ENCODE assay signal across 28 mouse cellular contexts in genomic region chrX:37098681-37099080, GRCm38 (mm10). TPM values are rescaled to one million over a fixed set of nuclear protein-coding genes. Genes with fewer than 3 reads are reported as not detected.
A peak's percentile ranks its signal among the peaks of the same experiment; 100 is the strongest.
DNase-seq lines count a peak whose midpoint lies in the region; ATAC-seq and TF ChIP-seq lines count a peak whose summit lies in the region.
"Had no signal": no experiment of that assay in that cellular context is flagged by ENCODE, and none has a peak within 500 bp of the region (broad histone marks: within the 10 kb centered on the region; RNA-seq: fewer than 3 reads in every experiment).

No protein-coding gene starts in this region.

- no peak overlapping the region for H3K4me2 ChIP-seq in forebrain, embryonic 14.5 days (ENCODE audit: low read length)
- H3K4me2 ChIP-seq: embryonic facial prominence, embryonic 12.5 days; forebrain, embryonic 12.5 days; forebrain, embryonic 15.5 days had no signal

- no peaks in the 10 kb centered on the region for H3K27me3 ChIP-seq in forebrain, embryonic 14.5 days (replicated peaks; ENCODE audit: control insufficient read depth, insufficient read depth, low read length)
- H3K27me3 ChIP-seq: embryonic facial prominence, embryonic 12.5 days; forebrain, embryonic 12.5 days; forebrain, embryonic 15.5 days had no signal

- TF ChIP-seq POLR2A in embryonic fibroblast, embryonic 13.5 days (IDR thresholded peaks at IDR 0.05; ENCODE audit: low read depth, low read length) = no peak

- H3K9ac ChIP-seq in forebrain, embryonic 14.5 days (ENCODE audit: low read length) = no peak overlapping the region
- H3K9ac ChIP-seq: embryonic facial prominence, embryonic 12.5 days; forebrain, embryonic 12.5 days; forebrain, embryonic 15.5 days; forebrain, postnatal 0 days had no signal

- peak; percentile 37 for ATAC-seq in inflammation-experienced regulatory T-cells, adult 6 months
- no peak for ATAC-seq in forebrain, embryonic 14.5 days
- ATAC-seq: activated CD4-positive, CD25-positive, alpha-beta regulatory T cell, adult 4 months; forebrain, embryonic 15.5 days; forebrain, postnatal 0 days; Patski had no signal

- peak; percentile 75 for DNase-seq in 416B (ENCODE audit: low read depth)
- peak; percentile 68 for DNase-seq in MN1 (ENCODE audit: low spot score)
- no peak for DNase-seq in retina, embryonic 14.5 days (ENCODE audit: low spot score)
- DNase-seq in lung, adult 18-20 months = no peak
- no peak for DNase-seq in right cerebral cortex, postnatal 14 days
- DNase-seq in forebrain, embryonic 14.5 days (ENCODE audit: low spot score) = no peak
- DNase-seq: adrenal gland, adult 8-10 months; adrenal gland, postnatal 14 days; adrenal gland, postnatal 36 days; cerebellum, adult 11-12 months; cerebellum, adult 2 months; cerebellum, adult 9-10 months; cerebellum, postnatal 10 days; cerebellum, postnatal 25 days; forebrain, postnatal 0 days had no signal

- peak overlapping the region; percentile 78; the same call in 1 of the 2 replicates for H3K27ac ChIP-seq in embryonic fibroblast, embryonic 13.5 days (ENCODE audit: insufficient read depth, low read length)
- no peak overlapping the region for H3K27ac ChIP-seq in forebrain, embryonic 14.5 days (ENCODE audit: low read depth, low read length)
- H3K27ac ChIP-seq: embryonic facial prominence, embryonic 10.5 days; embryonic facial prominence, embryonic 12.5 days; forebrain, embryonic 10.5 days; forebrain, embryonic 12.5 days; forebrain, embryonic 15.5 days had no signal

- peaks cover 30% of the 10 kb centered on the region for H3K36me3 ChIP-seq in forebrain, embryonic 14.5 days (ENCODE audit: control insufficient read depth, insufficient read depth, low read length)
- H3K36me3 ChIP-seq: embryonic facial prominence, embryonic 12.5 days had no signal

- TF ChIP-seq CTCF in embryonic fibroblast, embryonic 13.5 days (IDR thresholded peaks at IDR 0.05; ENCODE audit: borderline replicate concordance, insufficient read depth, low read length) = no peak

- H3K4me3 ChIP-seq in embryonic fibroblast, embryonic 13.5 days (ENCODE audit: insufficient read depth, low read length) = no peak overlapping the region
- no peak overlapping the region for H3K4me3 ChIP-seq in forebrain, embryonic 14.5 days (ENCODE audit: low read depth, low read length)
- H3K4me3 ChIP-seq: embryonic facial prominence, embryonic 10.5 days; embryonic facial prominence, embryonic 12.5 days; erythroblast, embryonic 14.5 days; forebrain, embryonic 10.5 days; forebrain, embryonic 12.5 days; forebrain, embryonic 15.5 days had no signal

- H3K9me3 ChIP-seq in forebrain, embryonic 14.5 days (replicated peaks; ENCODE audit: control insufficient read depth, low read length) = no peaks in the 10 kb centered on the region
- H3K9me3 ChIP-seq: embryonic facial prominence, embryonic 10.5 days; embryonic facial prominence, embryonic 12.5 days; forebrain, embryonic 10.5 days; forebrain, embryonic 12.5 days; forebrain, embryonic 15.5 days; G1E had no signal

- H3K4me1 ChIP-seq in embryonic fibroblast, embryonic 13.5 days (ENCODE audit: control insufficient read depth, insufficient read depth, low read length) = no peaks in the 10 kb centered on the region
- H3K4me1 ChIP-seq in forebrain, embryonic 14.5 days (ENCODE audit: control insufficient read depth, insufficient read depth, low read length) = no peaks in the 10 kb centered on the region
- H3K4me1 ChIP-seq: embryonic facial prominence, embryonic 10.5 days; embryonic facial prominence, embryonic 12.5 days; forebrain, embryonic 10.5 days; forebrain, embryonic 12.5 days; forebrain, embryonic 15.5 days had no signal

- WGBS in forebrain, embryonic 14.5 days = 94% methylated on average over 3 of the region's 3 CpGs

RNA-seq across cellular contexts. Expression of gene Upf3b, which starts 11.4 kb away (rescaled TPM):
- polyA plus RNA-seq in embryonic fibroblast, embryonic 13.5 days (2011; ENCODE audit: insufficient read length, low read depth, missing spikeins) = 20.9 and 23.9 TPM in 2 replicates
- polyA plus RNA-seq in inflammation-experienced regulatory T-cells, adult 6 months (2017; shearing (Covaris generic)) = 10 to 100 TPM; 38.3 to 47.1 (median 39.0) TPM
- polyA plus RNA-seq in forebrain, embryonic 14.5 days (2014; fragmentation: Nextera tagmentation; extraction: Ambion mirVana) = 20.2 and 20.7 TPM in 2 replicates

RNA-seq across cellular contexts. Expression of gene Rpl39, which starts 13.5 kb away (rescaled TPM):
- polyA plus RNA-seq in embryonic fibroblast, embryonic 13.5 days (2011; ENCODE audit: insufficient read length, low read depth, missing spikeins) = 1,160 and 1,325 TPM in 2 replicates
- 1,000 to 10,000 TPM in 1 of 3 experiments, 100 to 1,000 TPM in 2; 704 to 1,016 (median 774) TPM for polyA plus RNA-seq in inflammation-experienced regulatory T-cells, adult 6 months (2017; shearing (Covaris generic))
- polyA plus RNA-seq in forebrain, embryonic 14.5 days (2014; fragmentation: Nextera tagmentation; extraction: Ambion mirVana) = 316 and 433 TPM in 2 replicates

RNA-seq across cellular contexts. Expression of gene Nkap, which starts 27.9 kb away (rescaled TPM):
- polyA plus RNA-seq in embryonic fibroblast, embryonic 13.5 days (2011; ENCODE audit: insufficient read length, low read depth, missing spikeins) = 13.0 and 17.8 TPM in 2 replicates
- 10 to 100 TPM; 21.7 to 35.3 (median 33.7) TPM for polyA plus RNA-seq in inflammation-experienced regulatory T-cells, adult 6 months (2017; shearing (Covaris generic))
- 13.6 and 17.1 TPM in 2 replicates for polyA plus RNA-seq in forebrain, embryonic 14.5 days (2014; fragmentation: Nextera tagmentation; extraction: Ambion mirVana)

RNA-seq across cellular contexts. Expression of gene Sowahd, which starts 50.0 kb away (rescaled TPM):
- not detected in 2 replicates for polyA plus RNA-seq in embryonic fibroblast, embryonic 13.5 days (2011; ENCODE audit: insufficient read length, low read depth, missing spikeins)
- not detected for polyA plus RNA-seq in inflammation-experienced regulatory T-cells, adult 6 months (2017; shearing (Covaris generic))
- polyA plus RNA-seq in forebrain, embryonic 14.5 days (2014; fragmentation: Nextera tagmentation; extraction: Ambion mirVana) = not detected in 2 replicates
- polyA plus RNA-seq: activated CD4-positive, CD25-positive, alpha-beta regulatory T cell, adult 4 months; C2C12; cerebellum, adult 2 months; cortical plate, adult 2 months; embryonic facial prominence, embryonic 10.5 days; embryonic facial prominence, embryonic 12.5 days; erythroblast, embryonic 14.5 days; forebrain, embryonic 10.5 days; forebrain, embryonic 12.5 days; forebrain, embryonic 15.5 days; G1E; Patski had no signal

Comparison
In these comparisons a context has a peak if more than half of its experiments do, and no peak if none do; other contexts are left out.
1. DNase-seq: peak in 416B (single experiment) and MN1 (single experiment); none in retina, embryonic 14.5 days (single experiment), lung, adult 18-20 months (0 of 2), right cerebral cortex, postnatal 14 days (single experiment) and forebrain, embryonic 14.5 days (single experiment).